Mouse (Mus musculus) ovary, postnatal 14 days (tissue): ENCODE results near the gene Tgfa.
A peak's percentile ranks its signal among the peaks of the same experiment; 100 is the strongest.

Source experiments
- DNase-seq: peaks from one replicate; pipeline ENCODE4 v3.0.0; 2022; ENCODE audit warnings: low spot score

Tgfa gene

DNA sequence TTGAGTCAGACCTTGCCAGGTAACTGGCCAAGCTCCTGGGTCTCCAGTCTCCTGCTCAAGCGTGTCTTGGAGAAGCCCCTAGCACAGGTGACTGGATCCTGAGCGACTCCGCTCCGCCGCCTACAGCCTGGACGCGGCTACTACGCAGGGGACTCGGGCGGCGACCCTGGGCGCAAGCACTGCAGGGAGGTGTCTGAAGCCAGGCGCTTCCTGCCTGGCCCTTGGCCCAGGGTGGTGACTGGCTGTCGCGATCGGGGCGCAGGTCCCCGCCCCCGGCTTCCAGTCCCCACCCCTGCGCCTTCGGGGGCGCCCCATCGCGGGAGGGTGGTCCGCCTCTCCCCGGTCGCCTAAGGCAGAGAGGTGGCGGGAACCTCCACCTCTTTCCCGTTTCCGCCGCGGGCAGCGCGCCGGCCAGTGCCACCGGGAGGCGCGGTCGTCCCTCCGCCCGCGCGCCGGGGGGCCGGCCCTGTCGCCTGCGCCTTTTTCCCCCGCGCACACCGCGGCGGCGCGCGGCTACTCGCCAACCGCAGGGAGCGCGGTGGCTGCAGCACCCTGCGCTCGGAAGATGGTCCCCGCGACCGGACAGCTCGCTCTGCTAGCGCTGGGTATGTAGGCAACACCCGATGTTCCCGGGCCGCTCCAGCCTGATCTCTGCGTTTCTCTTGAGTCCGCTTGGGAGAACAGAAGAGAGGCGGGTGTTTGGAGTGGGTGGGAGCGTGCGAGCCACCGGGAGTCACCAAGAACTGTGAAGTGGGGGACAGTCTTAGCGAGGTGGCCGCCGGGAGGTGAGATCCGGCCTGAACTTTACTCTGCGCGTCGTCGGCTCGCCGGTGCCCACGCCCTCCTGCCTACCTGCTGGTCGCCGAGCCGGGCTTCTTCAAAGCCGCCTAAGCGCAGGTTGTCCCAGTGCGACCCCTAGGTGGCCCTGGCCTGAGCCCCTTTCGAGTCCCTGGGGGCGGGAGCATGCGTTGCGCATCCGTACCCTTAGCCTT lies at the start of gene Tgfa:
Gene Tgfa, plus strand, starts transcription at position 283 of the 992 bp plus-strand sequence.
- peak; percentile 50 for DNase-seq

- DNase-seq: no peak
Measured at GRCm38 (mm10) chr6:86148518-86148917, 46.5 kb upstream of the Tgfa start.

DNA sequence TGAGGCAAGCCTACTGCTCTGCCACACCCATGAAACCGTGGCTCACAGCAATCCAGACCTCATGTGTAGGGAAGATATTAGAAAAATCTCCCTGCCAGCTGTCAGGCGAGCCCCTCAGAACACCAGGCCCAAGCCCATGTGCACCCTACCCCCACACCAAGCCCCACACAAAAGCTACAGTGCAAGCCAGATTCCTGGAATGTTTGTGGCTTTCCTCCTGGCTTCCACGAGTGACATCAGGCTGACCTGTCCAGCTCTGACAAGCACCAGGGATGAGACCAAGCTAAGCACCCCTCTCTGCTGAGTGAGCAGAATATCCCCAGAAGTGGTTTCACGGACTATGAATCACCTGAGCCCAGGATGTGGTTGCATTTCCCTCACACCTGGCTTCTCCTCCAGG lies 46.0 kb upstream of the Tgfa start:
- no peak for DNase-seq

DNA sequence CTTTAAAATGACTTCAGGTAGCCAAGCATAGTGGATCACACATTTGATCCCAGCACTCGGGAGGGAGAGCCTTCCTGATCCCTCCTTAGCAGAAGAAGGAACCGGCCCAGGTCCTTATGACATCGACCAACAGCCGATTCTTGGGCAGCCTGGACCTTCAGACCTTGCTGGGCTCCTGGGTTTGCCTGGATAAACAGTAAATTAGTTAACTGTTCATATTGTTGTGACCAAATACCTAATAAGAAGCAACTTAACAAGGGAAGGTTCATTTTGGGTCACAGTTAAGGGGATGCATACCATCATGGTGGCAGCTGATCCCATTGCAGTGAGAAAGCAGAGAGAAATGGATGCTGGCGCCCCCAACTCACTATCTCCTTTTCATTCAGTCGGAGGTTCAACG lies 42.3 kb upstream of the Tgfa start:
- DNase-seq: no peak

- no peak for DNase-seq
Measured at GRCm38 (mm10) chr6:86153436-86153990, 41.5 kb upstream of the Tgfa start.

DNA sequence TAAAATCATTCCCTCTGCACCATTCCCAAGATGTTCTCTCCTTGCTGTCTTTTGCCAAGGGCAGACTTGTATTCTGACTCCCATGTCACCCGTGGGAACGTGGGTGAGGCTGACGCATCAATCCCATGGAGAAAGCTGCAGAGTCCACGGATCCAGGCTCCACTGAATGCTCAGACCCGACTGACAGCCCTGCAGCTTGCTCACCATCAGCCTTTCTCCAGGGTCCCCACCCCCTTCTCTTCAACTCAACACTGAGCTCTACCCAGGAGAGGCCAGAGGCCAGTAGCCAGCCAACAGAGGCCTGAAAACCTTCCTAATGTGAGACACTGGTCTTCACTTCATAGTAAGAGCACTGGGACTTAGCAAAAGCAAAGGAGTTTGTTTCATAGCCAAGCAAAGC lies 41.0 kb upstream of the Tgfa start:
- DNase-seq: no peak

DNA sequence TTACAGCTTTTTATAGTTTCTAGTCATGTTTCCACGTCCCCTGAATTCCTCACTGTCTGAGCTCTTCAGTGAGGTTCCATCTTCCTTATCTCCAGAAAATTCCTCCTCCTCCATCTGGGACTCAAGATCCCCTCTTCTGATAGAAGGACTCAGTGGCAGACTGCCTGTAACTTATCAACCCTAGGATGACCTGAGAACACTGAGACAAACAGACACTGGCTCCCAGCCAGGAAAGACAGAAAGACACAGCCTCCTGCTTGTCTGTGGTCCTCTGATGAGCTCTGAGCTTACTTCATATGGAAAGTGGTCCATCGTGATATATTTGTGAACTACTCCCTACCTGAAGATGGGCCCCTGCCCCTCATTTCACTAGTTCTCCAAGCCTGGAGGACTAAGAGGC lies 40.5 kb upstream of the Tgfa start:
- no peak for DNase-seq

GRCm38 (mm10) chr6:86157253-86158234 lies 37.5 kb upstream of the Tgfa start:
- DNase-seq: peak; percentile 36

GRCm38 (mm10) chr6:86160878-86161277 lies 34.1 kb upstream of the Tgfa start:
- DNase-seq: no peak

DNA sequence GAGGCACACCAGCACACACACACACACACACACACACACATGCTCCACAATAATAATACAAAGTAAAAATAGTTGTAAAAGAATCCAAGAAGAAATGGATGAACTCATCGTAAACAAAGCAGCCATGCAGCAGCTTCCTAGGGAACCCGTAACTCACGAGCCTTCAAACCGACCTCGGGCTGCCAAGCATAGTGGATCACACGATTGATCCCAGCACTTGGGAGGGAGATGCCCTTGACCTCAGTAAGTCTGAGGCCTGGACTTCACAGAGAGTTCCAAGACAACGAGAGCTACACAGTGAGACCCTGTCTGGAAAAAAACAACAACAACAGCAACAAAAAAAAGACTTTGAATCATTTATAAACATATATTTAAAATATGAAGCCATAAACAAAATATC lies 33.4 kb upstream of the Tgfa start:
- no peak for DNase-seq

- DNase-seq: no peak
Measured at GRCm38 (mm10) chr6:86164028-86164427, 31.0 kb upstream of the Tgfa start.

- DNase-seq: no peak
Measured at GRCm38 (mm10) chr6:86166426-86166825, 28.6 kb upstream of the Tgfa start.

- no peak for DNase-seq
Measured at GRCm38 (mm10) chr6:86167851-86168250, 27.2 kb upstream of the Tgfa start.

- no peak for DNase-seq
Measured at GRCm38 (mm10) chr6:86169166-86169565, 25.9 kb upstream of the Tgfa start.

DNA sequence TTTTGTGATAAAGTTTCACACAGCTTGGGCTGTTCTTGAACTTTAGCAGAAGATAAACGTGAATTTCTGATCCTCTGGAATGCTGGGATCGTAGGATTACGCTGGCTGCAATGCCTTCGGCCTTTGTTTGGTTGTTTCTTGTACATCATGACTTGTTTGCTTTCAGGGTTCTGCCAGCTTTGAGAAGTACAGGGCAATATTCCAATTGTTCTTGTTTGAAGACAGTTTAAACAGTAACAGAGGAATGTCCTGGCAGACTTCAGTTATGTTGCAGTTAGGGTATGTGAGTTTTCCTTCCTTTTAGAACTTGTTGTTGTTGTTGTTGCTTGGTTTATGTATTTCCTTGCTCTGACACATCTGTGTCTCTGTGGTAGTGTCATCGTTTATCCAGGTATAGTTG lies 18.8 kb upstream of the Tgfa start:
- no peak for DNase-seq

GRCm38 (mm10) chr6:86176721-86177120 lies 18.3 kb upstream of the Tgfa start:
- no peak for DNase-seq

DNA sequence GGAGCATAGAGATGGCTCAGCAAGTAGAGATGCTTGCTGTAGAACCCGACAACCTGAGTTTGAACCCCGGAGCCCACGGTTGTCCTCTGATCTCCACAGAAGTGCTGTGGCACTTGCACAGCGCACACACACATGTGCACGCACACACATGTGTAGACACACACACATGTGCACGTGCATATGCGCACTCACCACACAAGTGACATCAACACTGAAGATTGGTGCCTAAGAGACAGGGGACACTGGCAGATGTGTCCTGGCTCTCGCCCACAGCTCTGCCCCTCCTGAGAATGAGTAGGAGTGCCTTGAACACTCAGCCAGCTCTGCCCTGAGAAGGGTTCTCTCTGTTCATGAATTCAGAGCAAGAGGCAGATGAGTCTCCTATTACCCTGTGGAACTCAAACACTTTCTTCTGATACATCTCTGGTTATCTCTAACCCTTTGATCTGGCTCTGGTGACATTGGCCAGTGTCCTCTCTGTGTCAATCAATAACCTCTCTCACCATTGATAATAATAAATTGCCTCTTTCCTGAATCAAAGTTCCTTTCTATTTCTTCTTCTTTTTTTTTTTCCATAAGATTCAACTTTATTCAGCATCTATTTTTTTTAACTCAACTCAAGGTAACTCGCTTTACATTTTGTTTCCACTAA lies 17.6 kb upstream of the Tgfa start:
- no peak for DNase-seq

- DNase-seq: no peak
Measured at GRCm38 (mm10) chr6:86180617-86181016, 14.4 kb upstream of the Tgfa start.

- no peak for DNase-seq
Measured at GRCm38 (mm10) chr6:86182016-86182415, 13.0 kb upstream of the Tgfa start.

DNA sequence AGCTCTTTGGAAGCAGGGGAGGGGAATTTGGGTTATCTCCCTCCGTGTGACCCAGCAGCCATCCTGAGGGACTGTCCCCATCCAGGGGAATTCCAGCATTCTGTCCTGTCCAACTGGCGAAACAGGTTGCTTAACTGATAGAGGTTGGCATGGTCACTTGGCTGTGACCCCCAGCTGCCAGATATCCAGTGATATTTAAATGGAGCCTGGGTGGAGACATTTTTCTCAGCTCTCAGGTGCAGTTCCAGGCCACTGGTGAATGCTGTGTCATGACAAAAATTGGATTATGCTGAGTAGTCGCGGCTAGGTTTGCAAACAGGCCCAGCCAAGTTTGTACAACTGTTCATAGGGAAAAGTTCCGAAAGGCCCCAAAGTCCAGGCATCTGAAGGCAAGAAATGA lies 12.4 kb upstream of the Tgfa start:
- DNase-seq: no peak

DNA sequence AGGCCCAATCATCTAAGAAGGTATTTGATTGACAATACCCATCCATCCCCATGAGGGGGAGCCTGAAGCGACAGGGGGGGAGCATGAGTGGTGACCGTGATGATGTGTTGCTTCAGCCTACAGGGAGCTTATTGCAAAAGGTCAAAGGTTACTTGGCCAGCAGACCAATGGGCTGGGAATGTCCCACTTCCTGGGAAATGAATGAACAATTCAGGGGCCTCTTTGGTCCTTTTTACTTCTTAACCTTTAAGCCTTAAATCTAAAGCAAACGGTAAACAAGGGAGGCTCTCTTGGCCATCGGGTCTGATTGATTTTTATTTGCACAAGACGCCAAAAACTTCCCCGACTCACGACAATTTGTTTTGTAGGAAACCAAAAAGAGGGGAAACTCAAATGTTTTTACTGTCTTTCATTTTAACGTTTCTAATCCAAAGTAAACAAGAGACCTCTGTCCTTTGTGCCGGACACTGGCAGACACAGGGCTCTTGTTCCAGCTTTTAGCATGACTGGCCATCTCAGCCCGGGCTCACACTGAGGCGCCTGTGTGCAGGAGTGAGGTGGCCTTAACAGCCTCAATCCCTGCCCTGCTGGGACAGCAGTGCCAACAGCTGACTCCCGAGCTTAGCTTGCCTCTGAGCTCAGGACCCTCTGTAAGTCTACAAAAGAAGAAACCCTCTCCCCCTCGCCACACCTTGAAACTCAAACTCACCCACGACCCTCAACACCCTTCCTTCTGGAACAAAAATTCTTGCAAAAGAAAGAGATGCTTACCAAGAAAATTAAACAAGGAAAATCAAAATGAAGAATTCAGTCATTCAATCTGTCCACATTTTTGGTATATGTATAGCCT lies 8.7 kb upstream of the Tgfa start:
- no peak for DNase-seq
